Mouse (Mus musculus) kidney, adult 2 months (tissue): Measurements from ENCODE around the gene Map3k20.

ENCODE experiments used
- CTCF ChIP-seq: fragments of 200-500 bp; conservative IDR thresholded peaks from 2 replicates; pipeline ENCODE4 v1.5.1; 2011; ENCODE audit warnings: low read depth, mild to moderate bottlenecking, control low read depth, low read length, moderate library complexity, mixed read lengths; ENCODE audit not compliant: insufficient read depth, insufficient read length
- POLR2A ChIP-seq: fragments of 200-500 bp; IDR thresholded peaks from one replicate; pipeline ENCODE4 v1.6.1; 2011; ENCODE audit warnings: low read depth, low read length, control low read depth

GRCm38 (mm10) chr2:72390474-72390873, 105.0 kb downstream of the Map3k20 start:
- no peak for TF ChIP-seq CTCF
- no peak for TF ChIP-seq POLR2A
